Mouse (Mus musculus): ENCODE data around the gene Epm2aip1. TPM values are rescaled to one million over a fixed set of nuclear protein-coding genes. Genes with fewer than 3 reads are reported as not detected.
A peak's percentile ranks its signal among the peaks of the same experiment; 100 is the strongest.

The Epm2aip1 gene
- total RNA-seq, 2 experiments from 2014 or later = 80.4 to 81.6 TPM

DNA sequence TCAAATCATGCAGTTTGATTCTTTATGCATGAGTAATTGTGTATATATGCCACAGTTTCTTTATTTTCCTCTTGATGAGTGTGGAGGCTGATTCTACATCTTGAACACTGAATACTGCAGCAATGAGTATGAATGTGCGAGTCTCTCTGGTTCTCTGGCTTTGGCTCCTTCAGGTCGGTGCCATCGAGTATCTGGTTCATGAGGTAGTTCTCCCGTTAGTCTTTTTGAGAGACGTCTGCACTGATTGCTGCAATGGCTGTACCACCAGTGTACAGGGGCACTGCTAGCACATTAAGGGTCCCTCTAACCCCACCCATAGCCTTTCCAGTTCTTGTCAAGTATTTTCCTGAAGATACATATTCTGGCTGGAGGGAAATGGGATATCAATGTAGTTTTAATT lies 42.1 kb downstream of the Epm2aip1 start:
- DNase-seq (ENCODE audit: low spot score in 2 of 2) = no peak
- intact Hi-C loops (cut with DNase I) = loop anchor here (2.0 kb wide), 1 partner anchor 23 kb away; no protein-coding TSS in a partner anchor

DNA sequence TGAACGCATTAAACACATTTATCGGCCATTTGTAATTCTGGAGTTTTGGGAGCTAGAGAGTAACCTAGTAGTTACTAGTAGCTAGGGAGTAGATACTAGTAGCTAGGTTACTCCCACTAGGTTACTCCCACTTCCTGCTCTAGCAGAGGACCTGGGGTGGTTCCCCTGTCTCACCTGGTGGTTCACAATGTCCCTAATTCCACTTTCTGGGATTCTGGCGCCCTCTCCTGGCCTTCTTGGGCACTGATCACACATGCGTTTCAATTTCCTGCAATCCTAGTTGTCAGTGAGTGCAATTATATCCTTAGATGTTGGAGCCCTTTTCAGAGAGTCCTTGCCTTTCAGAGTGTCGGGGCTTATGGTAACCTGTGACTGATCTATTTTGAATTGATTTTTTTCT lies 42.5 kb downstream of the Epm2aip1 start:
- intact Hi-C loops (cut with DNase I) = loop anchor here (2.0 kb wide), 1 partner anchor 23 kb away; no protein-coding TSS in a partner anchor
- DNase-seq (ENCODE audit: low spot score in 2 of 2) = peak; percentile 75 to 79

DNA sequence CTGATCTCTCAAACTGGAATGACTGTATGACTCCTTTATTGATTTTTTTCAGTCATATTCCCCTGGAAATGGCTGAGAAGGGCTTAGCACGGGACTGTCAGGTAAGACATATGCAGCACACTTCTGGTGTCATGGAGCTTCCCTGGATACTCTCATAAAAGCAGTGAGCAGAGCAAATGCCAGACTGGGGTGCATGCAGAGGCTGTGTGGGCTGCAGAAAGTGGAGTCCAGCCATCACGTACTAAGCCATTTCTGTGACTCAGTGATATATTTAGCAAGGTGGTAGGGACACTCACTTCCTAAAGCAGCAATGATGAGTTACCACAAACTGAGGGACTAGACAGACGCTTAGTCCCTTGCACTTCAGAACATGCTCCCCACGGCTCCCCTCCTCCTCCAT lies 49.2 kb downstream of the Epm2aip1 start:
- intact Hi-C loops (cut with DNase I) = loop anchor here (5.0 kb wide), 1 partner anchor 81 kb away; no protein-coding TSS in a partner anchor

DNA sequence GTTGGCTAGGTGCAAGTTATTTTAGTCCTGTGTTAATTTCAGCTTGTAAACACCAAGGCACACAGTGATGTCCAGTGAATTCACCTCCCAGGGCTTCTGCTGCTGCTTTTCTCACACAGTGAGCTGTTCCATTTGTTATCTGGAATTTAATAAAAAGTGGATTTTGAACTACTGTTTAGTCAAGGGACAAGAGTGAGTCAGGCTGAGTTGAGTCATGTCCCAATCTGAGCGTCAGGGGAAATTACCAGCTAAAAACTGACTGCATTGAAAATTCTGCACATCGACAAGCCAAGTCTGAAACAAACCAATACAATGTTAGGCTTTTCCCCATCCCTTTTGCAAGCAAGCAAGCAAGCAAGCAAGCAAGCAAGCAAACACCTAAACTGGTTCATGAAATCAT lies 53.2 kb downstream of the Epm2aip1 start:
- intact Hi-C loops (cut with DNase I) = loop anchor here (5.0 kb wide), 1 partner anchor 77 kb away; no protein-coding TSS in a partner anchor
- DNase-seq (ENCODE audit: low spot score in 2 of 2) = peak in 1 of 2 experiments; percentile 76

More for the DNA sequence above, 49.2 kb downstream of the Epm2aip1 start:
- DNase-seq (ENCODE audit: low spot score in 2 of 2) = peak in 1 of 2 experiments; percentile 83

Other genes with a start within 250 kb of the Epm2aip1 start
- gene Ccrl2, start 214.4 kb upstream of the Epm2aip1 start, total RNA-seq (2021) = 1 to 10 TPM; 1.0 to 1.1 TPM
- gene Lrrfip2, start 154.3 kb upstream of the Epm2aip1 start, total RNA-seq (2021) = 10 to 100 TPM; 38.7 to 42.8 TPM
- 10 to 100 TPM; 15.2 to 15.6 TPM for gene Mlh1, start 138 bp upstream of the Epm2aip1 start, total RNA-seq (2021)
- 100 to 1,000 TPM; 245 to 294 TPM for gene Trank1, start 39.8 kb downstream of the Epm2aip1 start, total RNA-seq (2021)
- gene Dclk3, start 167.2 kb downstream of the Epm2aip1 start, total RNA-seq (2021) = 10 to 100 TPM; 55.1 to 60.7 TPM